Mouse (Mus musculus) heart, adult 11 months (tissue): ENCODE results near the gene B3gat1.

ENCODE experiments used
- DNase-seq: peaks from one replicate; pipeline ENCODE4 v3.0.0; 2022

Gene B3gat1

GRCm38 (mm10) chr9:26776122-26776902 is 42.8 kb downstream of the B3gat1 start:
- DNase-seq: no peak

- no peak for DNase-seq
Measured at GRCm38 (mm10) chr9:26778421-26778820, 44.9 kb downstream of the B3gat1 start.

GRCm38 (mm10) chr9:26783414-26783975 is 50.0 kb downstream of the B3gat1 start:
- DNase-seq: peak; percentile 92

GRCm38 (mm10) chr9:26792829-26793228 is 59.3 kb downstream of the B3gat1 start:
- DNase-seq: peak; percentile 88

GRCm38 (mm10) chr9:26798205-26798604 is 64.7 kb downstream of the B3gat1 start:
- DNase-seq: no peak

- DNase-seq: no peak
Measured at GRCm38 (mm10) chr9:26798731-26799130, 65.2 kb downstream of the B3gat1 start.

- DNase-seq: no peak
Measured at GRCm38 (mm10) chr9:26800357-26800756, 66.8 kb downstream of the B3gat1 start.

GRCm38 (mm10) chr9:26804321-26804720 is 70.8 kb downstream of the B3gat1 start:
- DNase-seq: no peak

GRCm38 (mm10) chr9:26805935-26806666 is 72.6 kb downstream of the B3gat1 start, which contains the start of gene Glb1l2:
Gene Glb1l2 (minus strand): TSS chr9:26806468.
- DNase-seq: peak; percentile 99

GRCm38 (mm10) chr9:26808735-26809134 is 75.2 kb downstream of the B3gat1 start:
- no peak for DNase-seq
